Mouse (Mus musculus): Measurements from ENCODE around the gene Azi2. TPM values are rescaled to one million over a fixed set of nuclear protein-coding genes. Genes with fewer than 3 reads are reported as not detected.

Azi2 gene
- polyA plus RNA-seq, 1 experiment = 19.7 TPM

DNA sequence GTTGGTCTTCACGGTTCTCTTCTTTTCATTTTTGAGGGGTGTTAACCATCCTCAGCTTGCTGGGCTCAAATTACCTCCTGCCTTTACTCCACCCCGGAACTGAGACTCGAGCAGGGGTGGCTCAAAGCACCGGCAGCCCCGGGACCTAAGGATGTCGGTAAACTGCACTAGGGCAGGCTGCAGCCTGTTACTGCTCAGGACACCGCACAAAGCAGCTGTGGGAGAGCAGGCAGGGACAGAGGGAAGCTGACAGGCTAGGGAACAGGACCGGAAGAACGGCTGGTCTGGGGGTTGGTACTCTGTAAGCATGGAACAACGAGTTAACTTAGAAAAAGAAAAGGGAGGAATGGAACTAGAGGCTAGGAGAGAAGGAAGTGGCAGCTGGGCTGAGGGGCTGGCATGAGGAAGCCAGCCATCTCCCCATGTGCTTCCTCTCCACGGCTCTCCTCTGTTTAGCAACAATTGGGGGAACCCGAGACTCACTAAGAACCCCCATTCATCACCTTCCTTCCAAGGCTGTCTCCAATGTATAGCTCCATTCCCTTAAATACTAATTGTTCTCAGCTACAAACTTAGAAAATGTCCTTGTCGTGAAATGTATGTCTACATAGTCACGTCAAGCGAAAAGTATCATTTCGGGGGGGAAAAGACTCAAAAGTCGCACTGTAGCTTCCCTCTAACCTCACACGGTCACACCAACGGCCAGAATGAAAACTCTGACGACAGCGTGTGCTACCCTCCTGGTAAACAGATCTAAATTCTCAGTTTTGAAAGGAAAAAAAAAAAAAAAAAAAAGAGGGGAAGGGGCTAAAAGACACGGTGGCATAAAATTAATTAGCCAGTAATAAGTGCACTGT lies 42.5 kb downstream of the Azi2 start:
- no peak for DNase-seq (ENCODE audit: low read depth)

- DNase-seq (ENCODE audit: low read depth) = no peak
Measured at GRCm38 (mm10) chr9:118083834-118084233, 43.5 kb downstream of the Azi2 start.

GRCm38 (mm10) chr9:118099395-118099794 lies 59.1 kb downstream of the Azi2 start:
- DNase-seq (ENCODE audit: low read depth) = no peak

- DNase-seq (ENCODE audit: low read depth) = no peak
Measured at GRCm38 (mm10) chr9:118100484-118100883, 60.2 kb downstream of the Azi2 start.

GRCm38 (mm10) chr9:118101802-118102201 lies 61.5 kb downstream of the Azi2 start:
- DNase-seq (ENCODE audit: low read depth) = no peak

- no peak for DNase-seq (ENCODE audit: low read depth)
Measured at GRCm38 (mm10) chr9:118108527-118109011, 68.3 kb downstream of the Azi2 start.

DNA sequence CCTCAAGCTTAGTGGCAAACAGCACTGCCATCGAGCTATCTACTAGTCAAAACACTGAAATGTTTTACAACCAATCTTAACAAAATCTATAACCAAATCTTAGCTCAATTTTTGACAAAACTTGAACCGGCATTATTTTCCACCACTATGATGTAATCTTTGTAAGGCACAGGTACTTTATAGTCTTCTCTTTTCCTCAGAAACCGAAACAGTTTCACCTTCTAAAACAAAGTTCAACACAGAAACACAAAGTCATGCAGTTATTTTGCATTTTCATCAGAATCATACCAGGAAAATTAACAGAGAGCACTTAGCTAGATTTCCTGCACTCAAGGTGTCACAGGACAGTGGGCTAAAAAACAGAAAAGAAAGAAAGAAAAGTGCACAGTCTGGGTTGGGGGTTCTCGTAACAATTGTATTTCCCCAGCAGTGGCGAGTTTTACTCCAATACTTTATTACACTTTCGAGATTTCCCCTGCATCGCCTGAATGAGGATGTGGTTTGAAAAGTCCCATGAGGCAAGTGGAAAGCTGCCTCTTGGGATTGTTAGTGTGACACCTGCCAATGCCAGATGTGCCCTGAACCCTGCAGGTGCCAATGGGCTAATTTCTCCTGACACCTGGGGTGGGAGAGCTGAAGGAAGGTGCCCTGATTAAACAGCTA lies 69.5 kb downstream of the Azi2 start:
- DNase-seq (ENCODE audit: low read depth) = no peak

DNA sequence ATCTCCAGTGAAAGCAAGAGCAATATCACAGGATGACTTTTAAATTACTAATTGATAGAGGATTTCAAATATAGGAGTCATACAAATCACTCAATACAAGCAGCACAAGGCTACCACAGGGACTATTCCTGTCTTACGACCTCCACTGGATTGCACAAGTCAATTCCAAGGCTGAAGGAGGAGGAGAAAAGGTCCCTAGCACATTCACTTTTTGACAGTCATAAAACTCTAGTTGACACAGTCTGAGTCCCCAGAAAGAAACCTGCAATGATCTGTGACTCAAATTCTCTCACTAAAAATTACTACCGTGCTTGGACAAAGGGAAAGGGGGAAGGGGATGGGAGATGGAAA lies 70.0 kb downstream of the Azi2 start:
- DNase-seq (ENCODE audit: low read depth) = no peak

Other genes with a start within 250 kb of the Azi2 start
- gene Cmc1, start 109.7 kb downstream of the Azi2 start, polyA plus RNA-seq (2012; rRNA removed) = 2.8 and 4.6 TPM in 2 replicates